Mouse (Mus musculus) ES-E14 (cell line): ENCODE measurements around the gene Fam174b. TPM values are rescaled to one million over a fixed set of nuclear protein-coding genes. Genes with fewer than 3 reads are reported as not detected.
A peak's percentile ranks its signal among the peaks of the same experiment; 100 is the strongest.

Experiments used
- DNase-seq: peaks from one replicate; pipeline ENCODE4 v3.0.0-alpha.2; 2013; ENCODE audit warnings: low read depth, low spot score
- H3K27ac ChIP-seq: 2 replicates; pipeline ENCODE4 v1.5.1; 2012; ENCODE audit warnings: low read depth, mild to moderate bottlenecking, low read length, moderate library complexity, mixed read lengths; ENCODE audit not compliant: poor library complexity, insufficient read depth, severe bottlenecking
- H3K36me3 ChIP-seq: 2 replicates; pipeline ENCODE4 v1.6.1; 2012; ENCODE audit warnings: mild to moderate bottlenecking, low read length, moderate library complexity, mixed read lengths; ENCODE audit not compliant: control insufficient read depth, poor library complexity, insufficient read depth, severe bottlenecking
- H3K4me1 ChIP-seq, 2 experiments: fragments of 150-350 bp in 1 of 2; sonication (generic) in 1 of 2; 2 replicates each; pipeline ENCODE4 v1.6.1; 2012; ENCODE audit warnings: low read length in 2 of 2, mild to moderate bottlenecking in 1 of 2, mixed read lengths in 1 of 2; ENCODE audit not compliant: control insufficient read depth in 2 of 2, insufficient read depth in 2 of 2, poor library complexity in 1 of 2
- H3K4me3 ChIP-seq, 2 experiments: fragments of 150-350 bp in 1 of 2; sonication (generic) in 1 of 2; 2 replicates each; pipeline ENCODE4 v1.5.1; 2012; ENCODE audit warnings: low read length in 2 of 2, low read depth in 1 of 2, mild to moderate bottlenecking in 1 of 2, mixed read lengths in 1 of 2; ENCODE audit not compliant: insufficient read depth in 1 of 2, poor library complexity in 1 of 2, severe bottlenecking in 1 of 2
- H3K9ac ChIP-seq: 2 replicates; pipeline ENCODE4 v1.6.1; 2012; ENCODE audit warnings: low read depth, mild to moderate bottlenecking, low read length, mixed read lengths; ENCODE audit not compliant: poor library complexity, insufficient read depth, severe bottlenecking
- H3K9me3 ChIP-seq: fragments of 150-350 bp; sonication (generic); 2 replicates; pipeline ENCODE4 v1.6.1; 2012; ENCODE audit warnings: low read depth, mild to moderate bottlenecking, low read length; ENCODE audit not compliant: control insufficient read depth, insufficient read depth
- CHD2 ChIP-seq: IDR thresholded peaks from 2 replicates; pipeline ENCODE4 v1.6.1; 2014; ENCODE audit warnings: mild to moderate bottlenecking, low read depth, low read length, inconsistent platforms
- HCFC1 ChIP-seq: IDR thresholded peaks from 2 replicates; pipeline ENCODE4 v1.6.1; 2012; ENCODE audit warnings: low read length, inconsistent platforms, borderline replicate concordance; ENCODE audit not compliant: insufficient read depth
- MAFK ChIP-seq: IDR thresholded peaks from 2 replicates; pipeline ENCODE4 v1.6.1; 2014; ENCODE audit warnings: mild to moderate bottlenecking, low read depth, low read length, inconsistent platforms; ENCODE audit not compliant: insufficient read depth
- ZC3H11A ChIP-seq: IDR thresholded peaks from 2 replicates; pipeline ENCODE4 v1.6.1; 2012; ENCODE audit warnings: low read depth, mild to moderate bottlenecking, inconsistent platforms, low read length, borderline replicate concordance
- ZNF384 ChIP-seq: IDR thresholded peaks from 2 replicates; pipeline ENCODE4 v1.6.1; 2012; ENCODE audit warnings: low read depth, low read length, inconsistent platforms
- in situ Hi-C, 2 experiments: fragments of 600-800 bp; cut with MboI; formaldehyde crosslinking; loops; one replicate each; pipeline ENCODE4 v1.15.1; 2025; ENCODE audit warnings: low sequenced_read_pairs in 2 of 2, inconsistent platforms in 1 of 2; ENCODE audit not compliant: unreplicated experiment in 2 of 2
- total RNA-seq: library from RNA; depleted of rRNA; stranded (reverse); fragments of 300-350 nt; gene quantifications from 2 replicates; pipeline ENCODE4 v1.2.3, GENCODE M21; 2012

Fam174b gene
- total RNA-seq, 1 experiment = 6.5 TPM

GRCm38 (mm10) chr7:73792155-73792554, 52.1 kb downstream of the Fam174b start:
- H3K36me3 ChIP-seq = no peaks in the 10 kb centered on the region
- H3K9me3 ChIP-seq = no peaks in the 10 kb centered on the region
- no peak for TF ChIP-seq CHD2
- no peak for TF ChIP-seq ZC3H11A
- TF ChIP-seq HCFC1 = no peak
- TF ChIP-seq MAFK = no peak
- TF ChIP-seq ZNF384 = no peak
- no peak overlapping the region for H3K27ac ChIP-seq
- H3K4me3 ChIP-seq = no peak overlapping the region
- in situ Hi-C loops = no loop called here
- no peak overlapping the region for H3K9ac ChIP-seq
- H3K4me1 ChIP-seq = no peaks in the 10 kb centered on the region
- no peak for DNase-seq

- Histone ChIP-seq H3K4me3 (no peak overlapping the region), H3K4me1 (no peaks in the 10 kb centered on the region), H3K9me3 (no peaks in the 10 kb centered on the region), H3K36me3 (no peaks in the 10 kb centered on the region), H3K9ac (no peak overlapping the region), H3K27ac (no peak overlapping the region)
- TF ChIP-seq MAFK (no peak), ZC3H11A (no peak), CHD2 (no peak), HCFC1 (no peak), ZNF384 (no peak)
- in situ Hi-C loops = no loop called here
- no peak for DNase-seq
Measured at GRCm38 (mm10) chr7:73792641-73793040, 52.5 kb downstream of the Fam174b start.

GRCm38 (mm10) chr7:73809261-73809660, 69.2 kb downstream of the Fam174b start:
- Histone ChIP-seq H3K27ac (no peak overlapping the region), H3K36me3 (no peaks in the 10 kb centered on the region), H3K9me3 (no peaks in the 10 kb centered on the region), H3K9ac (no peak overlapping the region), H3K4me3 (no peak overlapping the region), H3K4me1 (0 out of 4 replicates have a peak, but pooled peaks cover 0 to 2% of the 10 kb centered on the region in 2 experiments)
- TF ChIP-seq ZNF384 (no peak), ZC3H11A (no peak), CHD2 (no peak), MAFK (no peak), HCFC1 (no peak)
- DNase-seq = no peak
- in situ Hi-C loops = no loop called here

- H3K9ac ChIP-seq = no peak overlapping the region
- no peak overlapping the region for H3K27ac ChIP-seq
- in situ Hi-C loops = no loop called here
- no peak for DNase-seq
- H3K4me3 ChIP-seq = no peak overlapping the region
- H3K9me3 ChIP-seq = no peaks in the 10 kb centered on the region
- H3K36me3 ChIP-seq = no peaks in the 10 kb centered on the region
- TF ChIP-seq CHD2 (no peak), ZC3H11A (no peak), ZNF384 (no peak), MAFK (no peak), HCFC1 (no peak)
- 0 out of 4 replicates have a peak, but pooled peaks cover 0 to 2% of the 10 kb centered on the region in 2 experiments for H3K4me1 ChIP-seq
Measured at GRCm38 (mm10) chr7:73811439-73811838, 71.3 kb downstream of the Fam174b start.

- Histone ChIP-seq H3K9me3 (no peaks in the 10 kb centered on the region), H3K36me3 (no peaks in the 10 kb centered on the region), H3K4me1 (0 out of 4 replicates have a peak, but pooled peaks cover 0 to 2% of the 10 kb centered on the region in 2 experiments), H3K27ac (no peak overlapping the region), H3K9ac (no peak overlapping the region), H3K4me3 (no peak overlapping the region)
- peak; percentile 28 for DNase-seq
- TF ChIP-seq MAFK = no peak
- TF ChIP-seq ZNF384 = no peak
- no peak for TF ChIP-seq CHD2
- no peak for TF ChIP-seq ZC3H11A
- TF ChIP-seq HCFC1 = no peak
- in situ Hi-C loops = no loop called here
Measured at GRCm38 (mm10) chr7:73812176-73812575, 72.1 kb downstream of the Fam174b start.
